Mouse (Mus musculus): Measurements from ENCODE around the gene Hdac11. TPM values are rescaled to one million over a fixed set of nuclear protein-coding genes. Genes with fewer than 3 reads are reported as not detected.

Hdac11 gene
- total RNA-seq (2014; rRNA removed) (104 and 121 TPM in 2 replicates), polyA plus RNA-seq (2015; fragmentation: Nextera tagmentation; extraction: Ambion mirVana) (55.2 and 59.1 TPM in 2 replicates)

GRCm38 (mm10) chr6:91156554-91157236 lies at the start of gene Hdac11:
Gene Hdac11, plus strand, starts transcription at chr6:91156665.
- under 1% methylated on average over 27 of the region's 42 CpGs for WGBS
- Histone ChIP-seq H3K9me3 (ENCODE audit: low read length) (no peaks in the 10 kb centered on the region), H3K4me3 (ENCODE audit: low read depth, low read length) (peak within 1 kb of the TSS; percentile 46), H3K4me2 (ENCODE audit: low read depth, low read length, poor library complexity, severe bottlenecking) (peak within 1 kb of the TSS; percentile 76), H3K36me3 (ENCODE audit: insufficient read depth, low read length) (no peaks in the 10 kb centered on the region), H3K27me3 (ENCODE audit: insufficient read depth, low read length) (no peaks in the 10 kb centered on the region), H3K4me1 (ENCODE audit: insufficient read depth, low read length) (peaks cover 59% of the 10 kb centered on the region), H3K27ac (ENCODE audit: low read depth, low read length) (peak within 1 kb of the TSS; percentile 98), H3K9ac (replicated peaks; ENCODE audit: low read length, poor library complexity, severe bottlenecking) (peak within 1 kb of the TSS; percentile 79)
- TF ChIP-seq CTCF (IDR thresholded peaks at IDR 0.05), result 0 out of 2 replicates have a peak, but pooled peaks have one; percentile 8
- ATAC-seq (ENCODE audit: low FRiP score) (peak; percentile 84), DNase-seq (ENCODE audit: low spot score) (peak; percentile 96)

- Histone ChIP-seq H3K9ac (replicated peaks; ENCODE audit: low read length, poor library complexity, severe bottlenecking) (no peak overlapping the region), H3K4me3 (ENCODE audit: low read depth, low read length) (no peak overlapping the region), H3K9me3 (ENCODE audit: low read length) (no peaks in the 10 kb centered on the region), H3K27me3 (ENCODE audit: insufficient read depth, low read length) (no peaks in the 10 kb centered on the region), H3K4me2 (ENCODE audit: low read depth, low read length, poor library complexity, severe bottlenecking) (no peak overlapping the region), H3K4me1 (ENCODE audit: insufficient read depth, low read length) (no peaks in the 10 kb centered on the region), H3K27ac (ENCODE audit: low read depth, low read length) (no peak overlapping the region), H3K36me3 (ENCODE audit: insufficient read depth, low read length) (no peaks in the 10 kb centered on the region)
- ATAC-seq (ENCODE audit: low FRiP score) (no peak), DNase-seq (ENCODE audit: low spot score) (peak; percentile 34)
- 90% methylated on average over 3 of the region's 3 CpGs for whole genome bisulfite sequencing
- no peak for TF ChIP-seq CTCF (IDR thresholded peaks at IDR 0.05)
Measured at GRCm38 (mm10) chr6:91108301-91108916, 48.1 kb upstream of the Hdac11 start.

GRCm38 (mm10) chr6:91108917-91109450 lies 47.5 kb upstream of the Hdac11 start:
- H3K9me3 ChIP-seq (ENCODE audit: low read length), result no peaks in the 10 kb centered on the region
- H3K9ac ChIP-seq (replicated peaks; ENCODE audit: low read length, poor library complexity, severe bottlenecking), result no peak overlapping the region
- DNase-seq (ENCODE audit: low spot score), result no peak
- no peak for TF ChIP-seq CTCF (IDR thresholded peaks at IDR 0.05)
- no peak overlapping the region for H3K4me2 ChIP-seq (ENCODE audit: low read depth, low read length, poor library complexity, severe bottlenecking)
- no peak for ATAC-seq (ENCODE audit: low FRiP score)
- no peaks in the 10 kb centered on the region for H3K27me3 ChIP-seq (ENCODE audit: insufficient read depth, low read length)
- no peak overlapping the region for H3K27ac ChIP-seq (ENCODE audit: low read depth, low read length)
- no peaks in the 10 kb centered on the region for H3K4me1 ChIP-seq (ENCODE audit: insufficient read depth, low read length)
- H3K36me3 ChIP-seq (ENCODE audit: insufficient read depth, low read length), result no peaks in the 10 kb centered on the region
- H3K4me3 ChIP-seq (ENCODE audit: low read depth, low read length), result no peak overlapping the region
- 87% methylated on average over 2 of the region's 2 CpGs for WGBS

GRCm38 (mm10) chr6:91109489-91109888 lies 47.0 kb upstream of the Hdac11 start:
- Histone ChIP-seq H3K4me3 (ENCODE audit: low read depth, low read length) (no peak overlapping the region), H3K4me1 (ENCODE audit: insufficient read depth, low read length) (no peaks in the 10 kb centered on the region), H3K27me3 (ENCODE audit: insufficient read depth, low read length) (no peaks in the 10 kb centered on the region), H3K4me2 (ENCODE audit: low read depth, low read length, poor library complexity, severe bottlenecking) (no peak overlapping the region), H3K9me3 (ENCODE audit: low read length) (no peaks in the 10 kb centered on the region), H3K36me3 (ENCODE audit: insufficient read depth, low read length) (no peaks in the 10 kb centered on the region), H3K9ac (replicated peaks; ENCODE audit: low read length, poor library complexity, severe bottlenecking) (no peak overlapping the region), H3K27ac (ENCODE audit: low read depth, low read length) (no peak overlapping the region)
- no peak for DNase-seq (ENCODE audit: low spot score)
- no peak for TF ChIP-seq CTCF (IDR thresholded peaks at IDR 0.05)
- ATAC-seq (ENCODE audit: low FRiP score), result no peak

GRCm38 (mm10) chr6:91110323-91111020 lies 46.0 kb upstream of the Hdac11 start:
- 83% methylated on average over 13 of the region's 13 CpGs for WGBS
- H3K9ac ChIP-seq (replicated peaks; ENCODE audit: low read length, poor library complexity, severe bottlenecking), result no peak overlapping the region
- no peaks in the 10 kb centered on the region for H3K4me1 ChIP-seq (ENCODE audit: insufficient read depth, low read length)
- H3K9me3 ChIP-seq (ENCODE audit: low read length), result no peaks in the 10 kb centered on the region
- no peak overlapping the region for H3K27ac ChIP-seq (ENCODE audit: low read depth, low read length)
- DNase-seq (ENCODE audit: low spot score) (no peak), ATAC-seq (ENCODE audit: low FRiP score) (no peak)
- H3K36me3 ChIP-seq (ENCODE audit: insufficient read depth, low read length), result no peaks in the 10 kb centered on the region
- H3K4me2 ChIP-seq (ENCODE audit: low read depth, low read length, poor library complexity, severe bottlenecking), result no peak overlapping the region
- no peak for TF ChIP-seq CTCF (IDR thresholded peaks at IDR 0.05)
- no peaks in the 10 kb centered on the region for H3K27me3 ChIP-seq (ENCODE audit: insufficient read depth, low read length)
- no peak overlapping the region for H3K4me3 ChIP-seq (ENCODE audit: low read depth, low read length)
